Mouse (Mus musculus): ENCODE results near the gene Gm49366.

- no peak for TF ChIP-seq CTCF (conservative IDR thresholded peaks at IDR 0.05; ENCODE audit: insufficient read depth, insufficient read length, low read depth, low read length)
- TF ChIP-seq POLR2A (IDR thresholded peaks at IDR 0.05; ENCODE audit: low read depth, low read length) = no peak
Observed at GRCm38 (mm10) chr12:84101493-84101845, 62.7 kb downstream of the Gm49366 start.
